Comparison of ENCODE assay signal across 8 mouse cellular contexts in the genomic region with DNA sequence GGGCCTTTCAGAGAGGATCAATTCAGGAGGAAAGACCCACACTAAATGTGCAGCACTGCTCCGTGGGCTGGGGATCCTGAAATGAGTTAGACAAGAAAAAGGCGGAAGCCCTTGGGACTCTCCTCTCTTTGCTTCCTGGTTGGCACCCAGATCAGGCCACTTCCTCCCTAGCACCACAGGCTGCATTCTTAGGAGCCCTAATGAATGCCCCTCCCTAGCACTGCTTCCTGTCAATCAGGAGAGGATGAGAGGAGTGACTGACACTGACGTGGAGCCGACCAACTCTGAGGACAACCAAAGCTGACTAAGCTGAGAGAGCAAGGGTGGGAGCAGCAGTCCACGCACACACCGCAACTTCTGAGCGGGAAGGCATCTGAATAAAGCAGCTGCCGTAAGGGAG.
DNase-seq lines count a peak whose midpoint lies in the region.
"Had no signal": no experiment of that assay in that cellular context is flagged by ENCODE, and none has a peak within 500 bp of the region (broad histone marks: within the 10 kb centered on the region; RNA-seq: fewer than 3 reads in every experiment).

No protein-coding gene starts in this region.

- DNase-seq in CD4-positive, CD25-positive, alpha-beta regulatory T cell, adult 2 months (ENCODE audit: low read depth, low spot score): peak; percentile 40
- DNase-seq in R1 (ENCODE audit: low read depth, low spot score): peak; percentile 65
- DNase-seq in heart, postnatal 4 days: peak; percentile 11
- peak; percentile 69 for DNase-seq in lung, postnatal 36 days
- no peak for DNase-seq in urinary bladder, postnatal 10 days (ENCODE audit: low spot score)
- no peak for DNase-seq in cerebellum, adult 11 months
- no peak for DNase-seq in cerebellum, postnatal 36 days
- DNase-seq: thymus, postnatal 14 days had no signal

Comparison
In these comparisons a context has a peak if more than half of its experiments do, and no peak if none do; other contexts are left out.
1. DNase-seq: peak in CD4-positive, CD25-positive, alpha-beta regulatory T cell, adult 2 months (single experiment), R1 (single experiment), heart, postnatal 4 days (single experiment) and lung, postnatal 36 days (single experiment); none in urinary bladder, postnatal 10 days (single experiment), cerebellum, adult 11 months (single experiment) and cerebellum, postnatal 36 days (0 of 2).